In the genomic region with DNA sequence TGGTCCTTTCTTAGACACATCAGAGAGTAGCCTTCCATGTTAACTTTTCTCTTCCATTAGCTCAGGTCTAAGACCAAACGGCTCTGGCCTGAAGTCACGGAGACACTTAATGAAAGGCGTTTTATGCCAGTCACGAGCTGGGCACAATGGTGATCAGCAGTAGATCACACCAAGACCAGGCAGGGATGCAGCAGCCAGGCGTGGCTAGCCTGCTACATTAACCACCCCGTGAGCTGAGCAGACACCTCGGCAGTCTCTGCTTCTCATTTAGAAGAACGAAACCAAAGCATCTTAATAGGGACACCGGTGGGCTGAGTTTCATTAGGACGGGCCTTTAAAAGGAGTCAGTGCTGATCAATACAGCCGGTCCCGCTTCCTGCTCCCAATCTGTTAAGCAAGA, we compare ENCODE assay signal across 19 mouse cellular contexts.
A peak's percentile ranks its signal among the peaks of the same experiment; 100 is the strongest.
DNase-seq lines count a peak whose midpoint lies in the region; ATAC-seq and TF ChIP-seq lines count a peak whose summit lies in the region.
"Had no signal": no experiment of that assay in that cellular context is flagged by ENCODE, and none has a peak within 500 bp of the region (broad histone marks: within the 10 kb centered on the region; RNA-seq: fewer than 3 reads in every experiment).

No protein-coding gene starts in this region.

- TF ChIP-seq CTCF in hindbrain, postnatal 0 days (IDR thresholded peaks at IDR 0.05; ENCODE audit: low read depth), result no peak

- 34% methylated on average over 12 of the region's 12 CpGs for WGBS in forebrain, embryonic 13.5 days
- 57% methylated on average over 12 of the region's 12 CpGs for WGBS in forebrain, embryonic 10.5 days
- WGBS in neural tube, embryonic 11.5 days, result 57% methylated on average over 12 of the region's 12 CpGs
- 37% methylated on average over 12 of the region's 12 CpGs for WGBS in hindbrain, postnatal 0 days

- peak overlapping the region; percentile 90 for H3K27ac ChIP-seq in forebrain, embryonic 13.5 days
- H3K27ac ChIP-seq in forebrain, embryonic 10.5 days, result no peak overlapping the region
- peak overlapping the region; percentile 11; the same call in 1 of the 2 replicates for H3K27ac ChIP-seq in neural tube, embryonic 11.5 days (ENCODE audit: low read depth, low read length)
- peak overlapping the region; percentile 5; the same call in 1 of the 2 replicates for H3K27ac ChIP-seq in hindbrain, postnatal 0 days
- H3K27ac ChIP-seq: embryonic facial prominence, embryonic 12.5 days; heart, embryonic 15.5 days had no signal

- H3K4me1 ChIP-seq in forebrain, embryonic 13.5 days, result peaks cover 31% of the 10 kb centered on the region
- H3K4me1 ChIP-seq in forebrain, embryonic 10.5 days, result peaks cover 16% of the 10 kb centered on the region
- H3K4me1 ChIP-seq in neural tube, embryonic 11.5 days (ENCODE audit: control insufficient read depth, insufficient read depth, low read length), result peaks cover 7% of the 10 kb centered on the region; the same call in 1 of the 2 replicates
- H3K4me1 ChIP-seq in hindbrain, postnatal 0 days (ENCODE audit: insufficient read depth, low read length), result peaks cover 4% of the 10 kb centered on the region; the same call in 1 of the 2 replicates
- H3K4me1 ChIP-seq: megakaryocyte, embryonic 14.5 days had no signal

- no peaks in the 10 kb centered on the region for H3K9me3 ChIP-seq in forebrain, embryonic 13.5 days (replicated peaks)
- no peaks in the 10 kb centered on the region for H3K9me3 ChIP-seq in forebrain, embryonic 10.5 days
- no peaks in the 10 kb centered on the region for H3K9me3 ChIP-seq in neural tube, embryonic 11.5 days (ENCODE audit: control insufficient read depth, low read length)
- H3K9me3 ChIP-seq in hindbrain, postnatal 0 days (ENCODE audit: low read length), result no peaks in the 10 kb centered on the region
- H3K9me3 ChIP-seq: embryonic facial prominence, embryonic 12.5 days; heart, embryonic 15.5 days; limb, embryonic 15.5 days; megakaryocyte, embryonic 14.5 days had no signal

- H3K36me3 ChIP-seq in forebrain, embryonic 13.5 days (ENCODE audit: poor library complexity, severe bottlenecking), result no peaks in the 10 kb centered on the region
- no peaks in the 10 kb centered on the region for H3K36me3 ChIP-seq in forebrain, embryonic 10.5 days (replicated peaks)
- no peaks in the 10 kb centered on the region for H3K36me3 ChIP-seq in neural tube, embryonic 11.5 days (ENCODE audit: control insufficient read depth, insufficient read depth, low read length)
- no peaks in the 10 kb centered on the region for H3K36me3 ChIP-seq in hindbrain, postnatal 0 days (ENCODE audit: insufficient read depth, low read length)
- H3K36me3 ChIP-seq: embryonic facial prominence, embryonic 12.5 days; heart, embryonic 15.5 days; limb, embryonic 15.5 days had no signal

- H3K27me3 ChIP-seq in forebrain, embryonic 13.5 days, result no peaks in the 10 kb centered on the region
- no peaks in the 10 kb centered on the region for H3K27me3 ChIP-seq in forebrain, embryonic 10.5 days (ENCODE audit: poor library complexity, severe bottlenecking)
- no peaks in the 10 kb centered on the region for H3K27me3 ChIP-seq in neural tube, embryonic 11.5 days (ENCODE audit: control insufficient read depth, insufficient read depth, low read length)
- no peaks in the 10 kb centered on the region for H3K27me3 ChIP-seq in hindbrain, postnatal 0 days (ENCODE audit: insufficient read depth, low read length)
- H3K27me3 ChIP-seq: embryonic facial prominence, embryonic 12.5 days; heart, embryonic 15.5 days; limb, embryonic 15.5 days; megakaryocyte, embryonic 14.5 days had no signal

- H3K4me2 ChIP-seq in forebrain, embryonic 13.5 days, result peak overlapping the region; percentile 19; the same call in 1 of the 2 replicates
- no peak overlapping the region for H3K4me2 ChIP-seq in neural tube, embryonic 11.5 days (ENCODE audit: low read depth)
- peak overlapping the region; percentile 25 for H3K4me2 ChIP-seq in hindbrain, postnatal 0 days (ENCODE audit: low read depth, low read length)
- H3K4me2 ChIP-seq: embryonic facial prominence, embryonic 12.5 days; heart, embryonic 15.5 days; limb, embryonic 15.5 days had no signal

- no peak for DNase-seq in forebrain, embryonic 10.5 days (ENCODE audit: extremely low spot score, low spot score)
- DNase-seq in neural tube, embryonic 11.5 days (ENCODE audit: low spot score), result no peak
- DNase-seq in neural tube, embryonic 10.5 days (ENCODE audit: extremely low spot score, low spot score), result no peak
- no peak for DNase-seq in hindbrain, postnatal 0 days (ENCODE audit: low spot score)
- no peak for DNase-seq in cerebellum, postnatal 25 days
- DNase-seq in ovary, postnatal 36 days (ENCODE audit: low spot score), result no peak
- no peak for DNase-seq in MN1 (ENCODE audit: low spot score)
- DNase-seq: adrenal gland, adult 2 months; cerebellum, adult 18-20 months; kidney, adult 18-20 months; kidney, postnatal 14 days; layer of hippocampus, adult 9-11 months; lung, postnatal 14 days; thymus, postnatal 36 days had no signal

- peak overlapping the region; percentile 22 for H3K9ac ChIP-seq in forebrain, embryonic 13.5 days
- H3K9ac ChIP-seq in neural tube, embryonic 11.5 days (ENCODE audit: low read length), result no peak overlapping the region
- H3K9ac ChIP-seq in hindbrain, postnatal 0 days (replicated peaks; ENCODE audit: low read length), result no peak overlapping the region
- H3K9ac ChIP-seq: embryonic facial prominence, embryonic 12.5 days; heart, embryonic 15.5 days; limb, embryonic 15.5 days had no signal

- peak; percentile 28; the same call in 1 of the 2 replicates for ATAC-seq in forebrain, embryonic 13.5 days
- peak; percentile 81; the same call in 1 of the 2 replicates for ATAC-seq in neural tube, embryonic 11.5 days (ENCODE audit: insufficient read depth, low FRiP score, low TSS enrichment)
- ATAC-seq in hindbrain, postnatal 0 days, result no peak

- no peak overlapping the region for H3K4me3 ChIP-seq in forebrain, embryonic 13.5 days
- H3K4me3 ChIP-seq in forebrain, embryonic 10.5 days, result no peak overlapping the region
- no peak overlapping the region for H3K4me3 ChIP-seq in neural tube, embryonic 11.5 days (ENCODE audit: low read depth, low read length)
- H3K4me3 ChIP-seq in hindbrain, postnatal 0 days (ENCODE audit: low read length), result no peak overlapping the region
- H3K4me3 ChIP-seq: embryonic facial prominence, embryonic 12.5 days; heart, embryonic 15.5 days; limb, embryonic 15.5 days; megakaryocyte, embryonic 14.5 days had no signal
